7 mouse cellular contexts compared by ENCODE assay signal in the genomic region with DNA sequence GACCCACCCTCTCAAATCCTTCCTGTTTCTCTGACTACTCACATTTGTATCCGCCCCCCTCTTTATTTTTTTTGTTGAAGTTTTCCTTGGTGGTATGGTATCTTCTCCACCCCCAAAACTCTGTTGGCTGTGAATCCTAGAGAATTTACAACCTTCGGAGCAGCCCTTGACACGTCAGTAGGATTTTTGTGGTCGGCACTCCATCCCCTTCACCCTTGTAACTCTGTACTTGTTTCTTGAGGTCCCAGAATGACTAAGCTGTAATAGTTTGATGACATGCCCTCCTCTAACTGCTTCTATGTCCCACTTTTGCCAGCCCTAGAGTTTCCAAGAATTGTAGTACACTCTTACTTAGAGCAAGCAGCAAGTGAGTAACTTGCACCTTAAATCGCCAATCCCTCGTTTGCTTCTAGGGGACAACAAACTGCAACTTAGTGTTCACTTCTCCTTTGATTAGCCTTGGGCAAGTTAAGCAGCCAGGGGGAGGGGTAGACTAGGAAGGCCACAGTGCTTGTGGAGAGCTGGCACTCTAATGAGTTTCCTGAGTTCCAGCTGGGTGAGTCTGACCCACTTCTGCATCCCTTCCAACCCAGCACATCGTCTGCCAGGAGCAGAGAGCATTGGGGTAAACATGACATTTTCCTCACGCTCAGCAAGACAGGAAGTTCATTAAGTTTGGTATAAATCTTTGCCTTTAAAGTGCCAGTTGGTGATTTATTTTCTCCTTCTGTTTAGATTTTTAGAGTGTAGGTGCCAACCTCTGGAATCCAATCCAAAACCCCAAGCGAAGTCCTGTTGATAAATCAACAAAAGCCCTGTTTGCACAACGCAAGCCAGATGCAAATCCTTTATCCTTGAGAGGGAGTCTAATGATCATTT.
DNase-seq lines count a peak whose midpoint lies in the region; ATAC-seq lines count a peak whose summit lies in the region.

No protein-coding gene starts in this region.

- ATAC-seq in inflammation-experienced regulatory T-cells, adult 6 months = no peak

- DNase-seq in 3134 (ENCODE audit: extremely low read depth, insufficient read length, low spot score) (peak; percentile 73), MN1 (ENCODE audit: low spot score) (no peak)
- DNase-seq in Muller cell, postnatal 12 days (ENCODE audit: inconsistent ontology term) = peak; percentile 91
- peak; percentile 3 to 8 for DNase-seq in frontal cortex, postnatal 14 days (ENCODE audit: low spot score in 2 of 2)
- peak; percentile 7 to 12 for DNase-seq in layer of hippocampus, postnatal 36 days
- peak; percentile 25 for DNase-seq in right cerebral cortex, adult 18-20 months
